Mouse (Mus musculus): ENCODE measurements at regions not wholly inside any gene's neighbourhood (a gene's known extent, or its start where the extent isn't known, plus 50 kb on each side); places are given as distances from the start of the nearest gene placed in this dataset.

- no peak for TF ChIP-seq POLR2A (IDR thresholded peaks at IDR 0.05; ENCODE audit: low read depth, low read length)
- TF ChIP-seq CTCF (IDR thresholded peaks at IDR 0.05; ENCODE audit: extremely low read depth, insufficient read depth, insufficient read length, insufficient replicate concordance): no peak
These were observed 218.2 kb downstream of the Eipr1 start for GRCm38 (mm10) chr12:28969671-28970379.

All from spleen, adult 2 months (tissue).